Mouse (Mus musculus): ENCODE data around the gene Naa25. TPM values are rescaled to one million over a fixed set of nuclear protein-coding genes. Genes with fewer than 3 reads are reported as not detected.

The Naa25 gene
- polyA plus RNA-seq, 1 experiment from 2014 or later = 61.5 TPM

DNA sequence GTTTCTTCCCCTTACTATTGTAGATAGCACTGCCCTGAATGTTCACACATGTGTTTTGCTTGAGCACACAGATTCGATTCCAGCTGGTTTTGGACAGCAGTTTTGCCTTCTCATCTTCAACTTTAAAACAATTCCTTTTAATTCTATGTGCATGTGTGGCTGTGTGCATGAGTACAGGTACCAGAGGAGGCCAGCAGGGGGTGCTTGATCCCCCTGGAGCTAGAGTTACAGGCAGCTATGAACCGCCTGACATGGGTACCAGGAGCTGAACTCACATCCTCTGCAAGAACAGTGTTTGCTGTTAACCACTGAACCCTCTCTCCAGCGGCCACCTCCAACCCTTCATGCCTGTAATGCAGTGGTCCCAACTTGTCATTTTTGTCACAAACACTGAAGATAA is 50.7 kb downstream of the Naa25 start:
- Histone ChIP-seq H3K27me3 (ENCODE audit: poor library complexity, severe bottlenecking) (no peaks in the 10 kb centered on the region), H3K9me3 (no peaks in the 10 kb centered on the region), H3K27ac (no peak overlapping the region), H3K4me1 (peaks cover 26% of the 10 kb centered on the region), H3K4me3 (no peak overlapping the region), H3K36me3 (replicated peaks) (peaks cover 68% of the 10 kb centered on the region)
- 95% methylated on average over 3 of the region's 3 CpGs for WGBS
- DNase-seq (ENCODE audit: extremely low spot score, low spot score) = no peak

DNA sequence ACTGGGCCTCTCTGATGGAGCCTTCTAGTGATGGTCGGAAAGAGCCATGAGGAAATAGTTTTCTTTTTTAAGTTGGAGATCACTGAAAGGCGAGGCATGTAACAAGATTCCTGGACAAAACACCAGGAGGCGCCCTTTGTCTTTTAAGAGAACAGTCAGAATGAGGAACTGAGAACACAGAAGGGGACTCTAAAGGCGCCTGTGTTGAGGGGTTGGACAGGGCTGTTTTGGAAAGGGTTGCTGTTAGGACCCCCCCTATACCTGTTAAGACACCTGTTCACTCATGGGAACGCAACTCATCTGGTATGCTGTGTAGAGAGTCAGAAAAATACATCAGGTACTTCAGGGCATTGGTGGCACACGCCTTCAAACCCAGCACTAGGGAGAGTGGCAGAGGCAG is 52.2 kb downstream of the Naa25 start:
- no peaks in the 10 kb centered on the region for H3K9me3 ChIP-seq
- 74% methylated on average over 6 of the region's 6 CpGs for WGBS
- H3K4me1 ChIP-seq = peaks cover 37% of the 10 kb centered on the region
- H3K4me3 ChIP-seq = no peak overlapping the region
- H3K27me3 ChIP-seq (ENCODE audit: poor library complexity, severe bottlenecking) = no peaks in the 10 kb centered on the region
- no peak for DNase-seq (ENCODE audit: extremely low spot score, low spot score)
- H3K27ac ChIP-seq = no peak overlapping the region
- H3K36me3 ChIP-seq (replicated peaks) = peaks cover 53% of the 10 kb centered on the region

DNA sequence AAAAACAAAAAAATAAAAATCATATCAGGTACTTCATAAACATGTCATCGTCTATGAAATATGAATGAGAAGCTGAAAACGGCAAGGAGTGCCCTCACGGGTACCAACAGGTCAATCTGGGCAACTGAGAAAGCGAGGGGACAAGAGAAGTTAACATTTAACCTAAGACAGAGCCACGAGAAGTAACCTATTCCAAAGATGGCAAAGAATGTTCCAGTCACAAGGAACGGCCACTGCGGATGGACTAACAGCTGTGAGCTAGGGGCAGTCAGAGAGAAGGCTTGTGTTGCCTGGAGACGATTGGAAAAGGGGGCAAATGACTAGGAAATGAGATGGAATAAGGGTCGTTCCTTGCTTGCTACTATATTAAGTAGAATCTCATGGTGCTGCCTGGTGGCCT is 52.7 kb downstream of the Naa25 start:
- H3K36me3 ChIP-seq (replicated peaks) = peaks cover 48% of the 10 kb centered on the region
- H3K27ac ChIP-seq = no peak overlapping the region
- peak overlapping the region; percentile 92; the same call in 1 of the 2 replicates for H3K4me3 ChIP-seq
- H3K4me1 ChIP-seq = peaks cover 37% of the 10 kb centered on the region
- H3K27me3 ChIP-seq (ENCODE audit: poor library complexity, severe bottlenecking) = no peaks in the 10 kb centered on the region
- no peak for DNase-seq (ENCODE audit: extremely low spot score, low spot score)
- WGBS = 90% methylated on average over 9 of the region's 9 CpGs
- no peaks in the 10 kb centered on the region for H3K9me3 ChIP-seq

DNA sequence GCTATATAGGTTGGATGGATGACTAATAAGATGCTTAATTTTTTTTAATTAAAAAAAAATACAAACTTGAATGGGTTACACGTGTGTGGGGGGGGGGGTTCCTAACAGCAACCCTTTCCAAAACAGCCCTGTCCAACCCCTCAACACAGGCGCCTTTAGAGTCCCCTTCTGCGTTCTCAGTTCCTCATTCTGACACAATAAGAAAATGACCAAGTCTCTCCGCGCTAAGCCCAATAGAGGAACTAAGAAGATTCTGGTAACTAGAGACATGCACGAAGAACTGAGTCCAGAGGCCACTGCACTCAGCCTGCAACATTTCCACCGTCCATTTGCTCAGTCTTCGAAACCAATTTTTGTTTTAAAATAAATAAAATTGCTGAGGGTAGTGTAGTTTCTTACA is 53.5 kb downstream of the Naa25 start:
- WGBS = 34% methylated on average over 8 of the region's 8 CpGs
- H3K4me1 ChIP-seq = peaks cover 37% of the 10 kb centered on the region
- no peaks in the 10 kb centered on the region for H3K27me3 ChIP-seq (ENCODE audit: poor library complexity, severe bottlenecking)
- H3K9me3 ChIP-seq = no peaks in the 10 kb centered on the region
- H3K4me3 ChIP-seq = peak overlapping the region; percentile 92
- H3K36me3 ChIP-seq (replicated peaks) = peaks cover 40% of the 10 kb centered on the region
- no peak for DNase-seq (ENCODE audit: extremely low spot score, low spot score)
- H3K27ac ChIP-seq = peak overlapping the region; percentile 93

DNA sequence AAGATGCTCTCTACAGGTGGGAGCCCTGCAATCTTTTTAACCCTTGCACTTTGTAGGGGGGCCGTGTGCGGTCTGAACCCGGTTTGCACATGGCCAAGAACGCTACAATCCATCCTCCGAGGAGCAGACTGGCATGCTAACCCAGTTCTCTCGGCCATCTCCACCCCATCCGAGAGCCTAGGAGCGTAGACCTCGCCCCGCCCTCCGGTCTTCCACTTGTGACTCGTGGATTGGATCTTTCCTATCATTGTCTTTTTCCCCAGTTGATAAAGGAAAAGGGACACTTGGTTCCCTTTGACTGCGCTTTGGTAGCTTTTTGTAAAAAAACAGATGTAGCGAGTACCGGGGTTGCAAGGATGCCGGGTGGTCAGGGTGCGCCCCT is 53.9 kb downstream of the Naa25 start, which contains the start of gene Tmem116:
Gene Tmem116 (plus strand): TSS at position 250 of the 382 bp plus-strand sequence.
- peak; percentile 53 for DNase-seq (ENCODE audit: extremely low spot score, low spot score)
- H3K9me3 ChIP-seq = no peaks in the 10 kb centered on the region
- H3K27me3 ChIP-seq (ENCODE audit: poor library complexity, severe bottlenecking) = no peaks in the 10 kb centered on the region
- peaks cover 36% of the 10 kb centered on the region for H3K36me3 ChIP-seq (replicated peaks)
- under 1% methylated on average over 17 of the region's 17 CpGs for WGBS
- H3K27ac ChIP-seq = peak within 1 kb of the TSS; percentile 93
- H3K4me1 ChIP-seq = peaks cover 37% of the 10 kb centered on the region
- peak within 1 kb of the TSS; percentile 92 for H3K4me3 ChIP-seq

DNA sequence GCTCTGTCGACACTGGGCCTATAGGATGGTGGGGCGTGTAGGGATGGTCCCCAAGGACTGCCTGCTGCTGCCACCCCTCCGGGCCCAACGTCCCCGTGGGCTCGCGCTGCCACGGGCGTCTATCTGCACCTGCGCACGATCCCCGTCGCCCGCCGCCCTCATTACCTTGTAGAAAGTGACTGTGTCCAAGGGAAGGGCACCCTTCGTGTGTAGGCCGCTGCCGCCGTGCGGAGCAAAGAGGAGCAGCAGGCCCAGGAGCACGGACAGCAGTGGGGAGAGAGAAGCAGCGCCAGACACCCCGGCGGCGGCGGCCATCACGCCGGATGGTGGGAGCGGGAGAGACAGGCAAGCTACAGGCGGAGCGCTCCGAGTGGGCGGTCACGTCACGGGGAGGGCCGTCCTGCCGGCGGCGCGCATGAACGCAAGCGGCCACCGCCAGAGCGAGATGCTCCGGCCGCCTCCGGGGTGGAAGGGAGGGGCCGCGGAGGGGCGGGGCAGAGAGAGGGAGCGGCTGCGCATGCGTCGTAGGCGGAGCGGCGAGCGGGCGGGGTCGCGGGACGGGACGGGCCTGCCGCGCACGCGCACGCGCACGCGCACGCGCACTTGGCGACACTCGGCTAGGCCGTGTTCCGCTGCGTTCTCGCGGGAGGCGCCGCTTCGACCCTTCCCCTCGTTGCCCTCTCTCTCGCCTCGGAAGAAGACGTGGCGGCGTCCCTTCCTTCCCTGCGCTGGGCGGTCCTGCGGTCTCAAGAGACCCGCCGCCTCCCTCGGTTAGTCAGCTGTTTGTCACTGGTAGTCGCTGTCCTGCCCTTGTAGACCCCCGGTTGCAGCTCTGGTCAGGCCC is 54.5 kb downstream of the Naa25 start, which contains the start of gene Erp29:
Gene Erp29 (minus strand): TSS at position 481 of the 844 bp plus-strand sequence.
- Histone ChIP-seq H3K36me3 (replicated peaks) (peaks cover 30% of the 10 kb centered on the region), H3K4me3 (peak within 1 kb of the TSS; percentile 92), H3K27me3 (ENCODE audit: poor library complexity, severe bottlenecking) (no peaks in the 10 kb centered on the region), H3K4me1 (peaks cover 37% of the 10 kb centered on the region), H3K27ac (peak within 1 kb of the TSS; percentile 93), H3K9me3 (no peaks in the 10 kb centered on the region)
- DNase-seq (ENCODE audit: extremely low spot score, low spot score) = peak; percentile 96
- under 1% methylated on average over 91 of the region's 97 CpGs for WGBS

DNA sequence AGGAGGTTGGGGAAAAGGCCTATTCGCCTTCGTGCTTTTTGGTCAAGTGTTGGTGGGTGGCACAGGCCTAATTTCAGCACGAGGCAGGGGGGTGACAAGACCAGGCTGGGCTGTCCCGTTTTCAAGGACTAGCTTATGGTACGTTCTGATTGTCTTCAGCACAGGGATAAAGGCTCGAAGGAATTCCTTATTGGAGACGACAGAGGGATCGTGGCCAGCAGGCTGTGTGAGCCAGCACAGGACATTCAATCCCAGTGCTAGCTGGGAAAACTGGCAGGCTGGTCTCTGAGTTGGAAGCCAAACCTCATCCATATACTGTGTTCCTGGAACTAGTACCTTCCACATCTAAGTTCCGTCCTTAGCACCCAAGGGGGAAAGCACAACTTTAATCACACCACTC is 55.2 kb downstream of the Naa25 start:
- DNase-seq (ENCODE audit: extremely low spot score, low spot score) = no peak
- Histone ChIP-seq H3K27ac (peak overlapping the region; percentile 93), H3K4me3 (peak overlapping the region; percentile 92), H3K27me3 (ENCODE audit: poor library complexity, severe bottlenecking) (no peaks in the 10 kb centered on the region), H3K9me3 (no peaks in the 10 kb centered on the region), H3K36me3 (replicated peaks) (peaks cover 23% of the 10 kb centered on the region), H3K4me1 (peaks cover 37% of the 10 kb centered on the region)
- WGBS = 9% methylated on average over 9 of the region's 9 CpGs

DNA sequence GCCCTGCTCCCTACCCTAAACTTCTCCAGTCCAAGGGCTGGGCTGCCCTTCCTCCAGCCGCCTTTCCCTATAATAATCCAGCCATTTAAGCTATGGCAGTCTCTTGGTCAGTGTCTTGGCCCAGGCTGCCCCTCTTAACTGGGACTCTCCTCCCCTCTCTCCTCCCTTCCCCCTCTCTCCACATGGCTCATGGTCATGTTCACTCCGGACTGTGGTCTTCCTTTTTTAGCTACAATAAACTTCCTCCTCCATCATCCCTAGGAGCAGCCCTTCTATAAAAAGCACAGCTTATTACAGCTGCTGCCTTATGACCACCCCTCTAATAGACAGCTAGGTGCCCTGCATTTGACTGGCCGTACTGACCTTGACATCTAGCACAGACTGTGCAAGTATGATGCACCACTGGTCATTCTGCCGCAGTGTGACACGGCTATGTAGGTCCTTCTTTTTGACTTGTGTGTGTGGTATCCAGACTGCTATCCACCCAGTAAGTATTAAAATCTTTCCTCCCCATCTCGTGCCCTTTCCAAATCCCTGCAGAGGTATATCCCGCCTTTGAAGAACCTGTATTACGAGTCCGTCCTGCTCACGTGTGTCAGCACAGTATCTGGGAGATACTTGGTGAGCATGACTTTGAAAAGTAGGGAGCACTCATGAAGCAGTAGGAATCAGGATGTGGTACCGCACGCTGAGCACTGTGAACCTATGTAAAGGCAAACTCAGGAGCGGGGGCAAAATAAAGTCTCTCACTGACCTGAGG is 56.2 kb downstream of the Naa25 start:
- 93% methylated on average over 13 of the region's 13 CpGs for WGBS
- peaks cover 13% of the 10 kb centered on the region for H3K36me3 ChIP-seq (replicated peaks)
- DNase-seq (ENCODE audit: extremely low spot score, low spot score) = no peak
- H3K27ac ChIP-seq = no peak overlapping the region
- H3K4me1 ChIP-seq = peaks cover 37% of the 10 kb centered on the region
- H3K4me3 ChIP-seq = peak overlapping the region; percentile 92; the same call in 1 of the 2 replicates
- H3K27me3 ChIP-seq (ENCODE audit: poor library complexity, severe bottlenecking) = no peaks in the 10 kb centered on the region
- no peaks in the 10 kb centered on the region for H3K9me3 ChIP-seq

DNA sequence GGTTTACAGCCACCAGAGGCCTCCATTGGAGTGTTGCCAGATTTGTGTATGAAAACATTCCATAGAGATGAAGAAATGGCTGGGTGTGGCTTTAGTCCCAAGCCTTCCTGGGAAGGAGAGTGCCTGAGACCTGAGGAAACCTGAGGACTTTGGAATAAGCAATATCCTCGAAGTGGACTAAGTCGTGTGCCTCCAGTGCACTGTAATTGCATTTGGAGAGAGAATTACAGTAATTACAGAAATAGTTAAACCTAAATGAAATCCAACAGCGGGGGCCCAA is 56.7 kb downstream of the Naa25 start:
- Histone ChIP-seq H3K27me3 (ENCODE audit: poor library complexity, severe bottlenecking) (no peaks in the 10 kb centered on the region), H3K27ac (no peak overlapping the region), H3K9me3 (no peaks in the 10 kb centered on the region), H3K4me1 (peaks cover 37% of the 10 kb centered on the region), H3K4me3 (no peak overlapping the region), H3K36me3 (replicated peaks) (peaks cover 8% of the 10 kb centered on the region)
- no peak for DNase-seq (ENCODE audit: extremely low spot score, low spot score)
- WGBS = 97% methylated on average over 3 of the region's 3 CpGs

DNA sequence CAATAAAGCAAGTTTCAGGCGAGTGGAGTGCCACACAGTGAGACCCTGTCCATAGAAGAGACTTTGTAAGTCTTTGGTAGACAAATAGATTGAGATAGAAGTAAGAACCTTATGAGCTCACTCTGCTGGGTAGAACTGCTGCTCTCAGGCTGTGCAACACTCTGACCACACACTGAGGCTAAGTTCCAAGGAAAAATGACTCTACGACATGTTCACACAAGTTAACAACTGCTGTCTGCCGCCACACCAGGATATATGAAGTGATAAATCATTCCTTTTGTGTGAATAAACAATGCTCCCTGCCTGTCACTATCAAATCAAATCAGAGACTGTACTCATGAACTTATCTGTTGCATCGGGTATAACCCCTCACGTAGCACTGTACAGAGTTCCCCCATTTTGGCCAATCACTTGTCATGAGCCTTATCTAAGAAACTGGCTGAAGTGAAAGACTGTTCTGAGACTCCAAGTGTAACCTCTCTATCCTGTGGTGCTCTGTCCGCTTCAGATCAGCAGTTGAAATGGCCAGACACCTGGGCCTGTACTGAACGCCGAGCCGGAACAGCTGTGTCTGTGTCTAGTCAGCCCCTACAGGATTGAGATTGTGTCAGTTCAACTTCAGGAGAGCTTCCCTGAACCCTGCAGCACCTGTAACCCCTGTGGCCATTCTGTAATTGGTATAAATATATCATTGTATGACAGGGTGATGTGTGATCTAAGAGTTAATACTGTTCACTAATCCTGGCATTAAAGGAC is 58.0 kb downstream of the Naa25 start:
- no peak for DNase-seq (ENCODE audit: extremely low spot score, low spot score)
- no peak overlapping the region for H3K4me3 ChIP-seq
- 88% methylated on average over 9 of the region's 9 CpGs for WGBS
- H3K27ac ChIP-seq = no peak overlapping the region
- no peaks in the 10 kb centered on the region for H3K9me3 ChIP-seq
- H3K4me1 ChIP-seq = peaks cover 28% of the 10 kb centered on the region
- no peaks in the 10 kb centered on the region for H3K36me3 ChIP-seq (replicated peaks)
- no peaks in the 10 kb centered on the region for H3K27me3 ChIP-seq (ENCODE audit: poor library complexity, severe bottlenecking)

DNA sequence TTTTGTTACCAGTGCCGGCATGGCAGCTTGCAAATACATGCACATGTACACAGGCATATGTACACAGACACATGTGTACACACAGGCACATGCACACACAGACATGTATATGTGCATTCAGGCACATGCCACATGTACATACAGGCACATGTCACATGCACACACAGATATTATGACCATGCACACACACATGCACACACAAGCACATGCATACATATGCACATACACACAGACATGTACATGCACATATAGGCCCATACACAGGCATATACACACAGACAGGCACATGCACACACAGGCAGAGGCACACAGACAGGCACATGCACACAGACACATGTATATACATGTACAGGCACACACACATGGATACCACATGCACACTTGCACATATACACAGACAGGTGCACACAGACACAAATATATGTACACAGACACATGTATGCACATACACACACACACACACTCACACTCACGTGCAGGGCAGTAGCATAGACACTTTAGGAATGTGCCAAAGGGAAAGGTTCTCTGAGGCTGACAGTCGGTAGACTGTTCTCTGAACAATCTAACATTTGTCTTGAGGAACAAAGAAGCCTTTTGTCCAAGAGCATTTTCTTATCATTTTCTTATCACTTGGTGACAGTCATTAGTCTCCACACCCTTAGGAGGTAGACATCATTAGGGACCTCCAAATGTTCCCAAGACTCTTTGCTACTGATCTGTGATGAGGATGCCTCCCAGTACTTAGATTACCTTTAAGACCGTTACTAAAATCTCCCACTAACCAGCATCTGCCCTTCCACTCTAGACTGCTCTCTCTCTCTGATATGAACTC is 63.8 kb downstream of the Naa25 start:
- Histone ChIP-seq H3K4me1 (0 out of 2 replicates have a peak, but pooled peaks cover 5% of the 10 kb centered on the region), H3K36me3 (replicated peaks) (no peaks in the 10 kb centered on the region), H3K27me3 (ENCODE audit: poor library complexity, severe bottlenecking) (no peaks in the 10 kb centered on the region), H3K9me3 (no peaks in the 10 kb centered on the region), H3K4me3 (no peak overlapping the region), H3K27ac (no peak overlapping the region)
- no peak for DNase-seq (ENCODE audit: extremely low spot score, low spot score)
- WGBS = 60% methylated on average over 4 of the region's 4 CpGs

DNA sequence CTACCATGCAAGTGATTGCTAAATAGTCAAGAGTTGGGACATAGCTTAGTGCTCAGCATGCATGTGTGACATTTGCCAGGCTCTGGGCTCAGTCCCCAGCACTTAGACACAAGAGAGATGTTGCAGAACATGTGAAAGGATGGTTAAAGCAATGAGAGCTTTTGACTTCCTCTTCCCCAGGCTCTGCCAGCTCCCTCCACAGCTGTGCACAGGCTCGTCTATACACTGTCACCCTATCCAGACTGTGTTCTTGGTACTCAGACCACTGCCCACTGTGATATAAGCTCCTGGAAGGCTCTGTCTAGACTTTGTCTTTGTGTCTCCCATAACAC is 64.4 kb downstream of the Naa25 start:
- Histone ChIP-seq H3K27me3 (ENCODE audit: poor library complexity, severe bottlenecking) (no peaks in the 10 kb centered on the region), H3K27ac (no peak overlapping the region), H3K36me3 (replicated peaks) (no peaks in the 10 kb centered on the region), H3K4me3 (no peak overlapping the region), H3K9me3 (no peaks in the 10 kb centered on the region), H3K4me1 (0 out of 2 replicates have a peak, but pooled peaks cover 5% of the 10 kb centered on the region)
- 53% methylated on average over 1 of the region's 1 CpGs for WGBS
- no peak for DNase-seq (ENCODE audit: extremely low spot score, low spot score)

All from forebrain, embryonic 10.5 days (tissue).